ENCODE assay signal across 17 mouse cellular contexts in the genomic region with DNA sequence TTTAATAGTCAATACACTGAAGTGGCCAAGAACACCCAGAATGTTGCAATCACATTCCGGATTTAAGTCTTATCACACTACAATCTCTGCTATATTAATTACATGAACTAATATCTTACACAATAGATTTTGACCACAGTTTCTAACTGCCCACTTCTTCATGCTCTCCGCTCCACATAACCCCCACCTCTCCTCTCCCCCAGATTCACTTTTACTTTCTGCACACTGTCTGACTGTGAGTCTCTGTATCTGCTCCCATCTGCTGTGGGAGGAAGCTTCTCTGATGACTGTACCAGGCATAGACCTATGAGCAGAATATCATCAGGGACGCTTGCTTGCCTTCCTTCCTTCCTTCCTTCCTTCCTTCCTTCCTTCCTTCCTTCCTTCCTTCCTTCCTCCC.
"Had no signal": no experiment of that assay in that cellular context is flagged by ENCODE, and none has a peak within 500 bp of the region (broad histone marks: within the 10 kb centered on the region; RNA-seq: fewer than 3 reads in every experiment).

No protein-coding gene starts in this region.

- DNase-seq: left cerebral cortex, postnatal 4 days; liver; liver, embryonic 13.5 days; liver, postnatal 0 days; lung, adult 18-20 months; lung, adult 2 months; lung, embryonic 14.5 days; lung, postnatal 10 days; lung, postnatal 14 days; lung, postnatal 36 days; lung, postnatal 4 days; midbrain, embryonic 14.5 days had no signal

- ATAC-seq: liver, embryonic 12.5 days; liver, postnatal 0 days; lung, postnatal 0 days; midbrain, embryonic 13.5 days; midbrain, embryonic 15.5 days; midbrain, embryonic 16.5 days had no signal
